Mouse (Mus musculus): ENCODE data around the gene Cd109.

GRCm38 (mm10) chr9:78579644-78580396 is 35.5 kb upstream of the Cd109 start:
- TF ChIP-seq BHLHE40 (IDR thresholded peaks at IDR 0.05; ENCODE audit: borderline replicate concordance, low read depth, low read length) (no peak), CTCF (IDR thresholded peaks at IDR 0.05 in 2 of 3, conservative IDR thresholded peaks at IDR 0.05 in 1 of 3; ENCODE audit: control insufficient read depth in 1 of 3, insufficient read depth in 1 of 3, low read depth in 2 of 3, low read length in 3 of 3, poor library complexity in 1 of 3, severe bottlenecking in 1 of 3) (no peak), MYC (IDR thresholded peaks at IDR 0.05; ENCODE audit: low read depth, low read length) (no peak), SIN3A (IDR thresholded peaks at IDR 0.05; ENCODE audit: low read length) (no peak), POLR2A (IDR thresholded peaks at IDR 0.05; ENCODE audit: control insufficient read depth in 1 of 2, insufficient read depth in 1 of 2, low read depth in 1 of 2, low read length in 2 of 2, poor library complexity in 1 of 2) (no peak)
